ENCODE assay signal across 11 mouse cellular contexts in the genomic region with DNA sequence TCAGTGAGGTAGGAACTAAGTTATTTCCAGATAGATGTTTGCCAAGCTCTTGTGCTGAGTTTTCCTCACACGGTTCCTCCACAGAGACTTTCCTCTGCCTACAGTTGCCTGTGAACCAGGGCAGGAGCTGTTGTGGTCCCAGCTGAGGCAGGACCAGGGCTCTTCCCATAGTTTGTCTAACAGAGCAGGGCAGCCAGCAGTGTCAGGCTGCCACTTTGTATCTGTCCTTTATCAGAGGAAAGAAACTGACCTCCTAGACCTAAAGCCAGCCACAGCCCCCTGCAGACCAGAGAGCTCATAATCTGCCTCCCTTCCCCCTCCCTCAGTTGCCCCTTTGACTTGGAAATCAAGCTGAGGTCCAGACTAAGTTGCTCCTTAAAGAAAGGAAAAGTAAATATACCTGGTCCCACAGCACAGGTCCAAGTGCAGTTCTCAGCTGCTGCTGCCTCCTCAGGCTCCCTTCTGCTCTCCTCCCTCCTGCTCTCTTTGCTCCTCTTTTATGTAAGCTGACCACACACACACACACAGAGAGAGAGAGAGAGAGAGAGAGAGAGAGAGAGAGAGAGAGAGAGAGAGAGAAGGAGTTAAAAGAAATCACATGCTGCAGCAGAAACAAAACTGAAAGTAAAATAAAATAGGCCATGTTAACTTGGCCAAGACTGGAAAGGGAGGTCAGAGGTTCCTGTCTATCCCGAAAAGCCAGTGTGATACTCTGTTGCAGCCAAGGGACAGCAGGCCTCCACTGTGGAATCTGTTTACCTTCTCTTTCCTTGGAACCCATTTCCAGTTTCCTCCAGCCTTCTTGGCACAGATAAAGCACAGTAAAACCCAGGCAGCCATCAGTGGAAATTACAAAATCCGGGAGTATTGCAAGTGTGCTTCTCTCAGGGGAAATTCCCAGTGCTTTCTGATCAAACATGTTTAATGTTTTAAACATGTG. TPM values are rescaled to one million over a fixed set of nuclear protein-coding genes. Genes with fewer than 3 reads are reported as not detected.
DNase-seq lines count a peak whose midpoint lies in the region; ATAC-seq and TF ChIP-seq lines count a peak whose summit lies in the region.
"Not testable (repeated sequence)": the region's sequence is repeated elsewhere in the genome, so short reads cannot be mapped to it uniquely, and the experiment has no call there.
"Had no signal": no experiment of that assay in that cellular context is flagged by ENCODE, and none has a peak within 500 bp of the region (broad histone marks: within the 10 kb centered on the region; RNA-seq: fewer than 3 reads in every experiment).

Gene Gm43302 (minus strand): TSS at position 470 of the 940 bp plus-strand sequence.
Gene Gbp6 (minus strand): TSS at position 473 of the 940 bp plus-strand sequence.

- H3K9ac ChIP-seq in heart, embryonic 12.5 days; intestine, embryonic 14.5 days (ENCODE audit: low read length); stomach, embryonic 15.5 days: not testable (repeated sequence)

- H3K4me2 ChIP-seq in heart, embryonic 12.5 days, result peak within 1 kb of the TSS; percentile 16; the same call in 1 of the 2 replicates
- H3K4me2 ChIP-seq in intestine, embryonic 14.5 days (ENCODE audit: low read length), result peak within 1 kb of the TSS; percentile 26; the same call in 1 of the 2 replicates
- H3K4me2 ChIP-seq in stomach, embryonic 15.5 days, result peak within 1 kb of the TSS; percentile 34

- 0 out of 2 replicates have a peak, but pooled peaks have one; percentile 36 for ATAC-seq in heart, embryonic 12.5 days (ENCODE audit: insufficient number of reproducible peaks, low FRiP score)
- 0 out of 2 replicates have a peak, but pooled peaks have one; percentile 43 for ATAC-seq in intestine, embryonic 14.5 days (replicated peaks; ENCODE audit: low FRiP score, low TSS enrichment, low read depth)
- peak; percentile 54; the same call in 1 of the 2 replicates for ATAC-seq in stomach, embryonic 15.5 days (ENCODE audit: insufficient read depth, low FRiP score, low read depth)

- 35% methylated on average over 3 of the region's 3 CpGs for WGBS in heart, embryonic 12.5 days
- 32% methylated on average over 3 of the region's 3 CpGs for WGBS in intestine, embryonic 14.5 days
- 26% methylated on average over 3 of the region's 3 CpGs for WGBS in stomach, embryonic 15.5 days

- DNase-seq in CD4-positive, CD25-positive, alpha-beta regulatory T cell, adult 2 months (ENCODE audit: low read depth, low spot score), result peak; percentile 56
- peak; percentile 26 for DNase-seq in brain, embryonic 14.5 days (ENCODE audit: low read depth)
- peak; percentile 53 for DNase-seq in intestine, embryonic 14.5 days (ENCODE audit: low spot score)
- DNase-seq in left cerebral cortex, postnatal 4 days, result peak; percentile 6
- DNase-seq in lung, postnatal 25 days (ENCODE audit: low spot score), result peak; percentile 79

- intact Hi-C loops in left cerebral cortex, postnatal 4 days (cut with DNase I), result not testable (repeated sequence)

- H3K27me3 ChIP-seq in heart, embryonic 12.5 days (replicated peaks); intestine, embryonic 14.5 days (replicated peaks; ENCODE audit: control insufficient read depth, insufficient read depth, low read length); stomach, embryonic 15.5 days (replicated peaks): not testable (repeated sequence)

- H3K4me1 ChIP-seq in embryonic fibroblast, embryonic 13.5 days (ENCODE audit: control insufficient read depth, insufficient read depth, low read length); intestine, embryonic 14.5 days (replicated peaks; ENCODE audit: control insufficient read depth, insufficient read depth, low read length); stomach, embryonic 15.5 days: not testable (repeated sequence)
- peaks cover 15% of the 10 kb centered on the region for H3K4me1 ChIP-seq in heart, embryonic 12.5 days (replicated peaks)

- H3K4me3 ChIP-seq in embryonic fibroblast, embryonic 13.5 days (ENCODE audit: insufficient read depth, low read length); heart, embryonic 12.5 days; intestine, embryonic 14.5 days (ENCODE audit: low read depth, low read length); stomach, embryonic 15.5 days (replicated peaks): not testable (repeated sequence)

- not testable (repeated sequence) for H3K36me3 ChIP-seq in heart, embryonic 12.5 days; intestine, embryonic 14.5 days (ENCODE audit: control insufficient read depth, insufficient read depth, low read length); stomach, embryonic 15.5 days

- not testable (repeated sequence) for TF ChIP-seq CTCF in brain, embryonic 14.5 days (IDR thresholded peaks at IDR 0.05; ENCODE audit: borderline replicate concordance, extremely low read depth, insufficient read depth, insufficient read length); embryonic fibroblast, embryonic 13.5 days (IDR thresholded peaks at IDR 0.05; ENCODE audit: borderline replicate concordance, insufficient read depth, low read length)

- not testable (repeated sequence) for H3K9me3 ChIP-seq in heart, embryonic 12.5 days (replicated peaks); intestine, embryonic 14.5 days (ENCODE audit: control insufficient read depth, low read length); stomach, embryonic 15.5 days

- TF ChIP-seq POLR2A in brain, embryonic 14.5 days (IDR thresholded peaks at IDR 0.05; ENCODE audit: borderline replicate concordance, extremely low read depth, insufficient read depth, insufficient read length, poor library complexity, severe bottlenecking); embryonic fibroblast, embryonic 13.5 days (IDR thresholded peaks at IDR 0.05; ENCODE audit: low read depth, low read length): not testable (repeated sequence)

- peak within 1 kb of the TSS; percentile 59; the same call in 1 of the 2 replicates for H3K27ac ChIP-seq in embryonic fibroblast, embryonic 13.5 days (ENCODE audit: insufficient read depth, low read length)
- H3K27ac ChIP-seq in heart, embryonic 12.5 days (ENCODE audit: poor library complexity, severe bottlenecking), result peak within 1 kb of the TSS; percentile 64
- H3K27ac ChIP-seq in intestine, embryonic 14.5 days (ENCODE audit: low read depth), result not testable (repeated sequence)
- H3K27ac ChIP-seq in stomach, embryonic 15.5 days, result peak within 1 kb of the TSS; percentile 57; the same call in 1 of the 2 replicates

RNA-seq across cellular contexts. Expression of gene Gm43302, which starts in this region (rescaled TPM):
- 0.59 and 1.3 TPM in 2 replicates for polyA plus RNA-seq in brain, embryonic 14.5 days (2012; rRNA removed)
- polyA plus RNA-seq in embryonic fibroblast, embryonic 13.5 days (2011; ENCODE audit: insufficient read length, low read depth, missing spikeins), result not detected in 2 replicates
- polyA plus RNA-seq in heart, embryonic 12.5 days (2016; fragmentation: Nextera tagmentation; extraction: Ambion mirVana), result not detected in 2 replicates
- not detected in 2 replicates for polyA plus RNA-seq in intestine, embryonic 14.5 days (2014; fragmentation: Nextera tagmentation; extraction: Ambion mirVana)
- under 1 TPM in 1 of 2 experiments, not detected in 1; 0.14 TPM for total RNA-seq in left cerebral cortex, postnatal 4 days (2021)
- not detected in 2 replicates for polyA plus RNA-seq in stomach, embryonic 15.5 days (2015; fragmentation: Nextera tagmentation; extraction: Ambion mirVana)
- total RNA-seq: layer of hippocampus, postnatal 36 days; megakaryocyte-erythroid progenitor cell, adult 5-6 weeks had no signal
- polyA plus RNA-seq: C2C12 had no signal

RNA-seq across cellular contexts. Expression of gene Gbp6, which starts in this region (rescaled TPM):
- polyA plus RNA-seq in brain, embryonic 14.5 days (2012; rRNA removed), result 1.3 and 2.1 TPM in 2 replicates
- polyA plus RNA-seq in embryonic fibroblast, embryonic 13.5 days (2011; ENCODE audit: insufficient read length, low read depth, missing spikeins), result 0.97 and 3.8 TPM in 2 replicates
- polyA plus RNA-seq in heart, embryonic 12.5 days (2016; fragmentation: Nextera tagmentation; extraction: Ambion mirVana), result 2.0 and 2.8 TPM in 2 replicates
- polyA plus RNA-seq in intestine, embryonic 14.5 days (2014; fragmentation: Nextera tagmentation; extraction: Ambion mirVana), result 0.96 and 1.5 TPM in 2 replicates
- total RNA-seq in left cerebral cortex, postnatal 4 days (2021), result 1 to 10 TPM; 1.0 to 1.5 TPM
- 1.9 and 2.4 TPM in 2 replicates for polyA plus RNA-seq in stomach, embryonic 15.5 days (2015; fragmentation: Nextera tagmentation; extraction: Ambion mirVana)

Comparison
In these comparisons a context has a peak if more than half of its experiments do, and no peak if none do; other contexts are left out.
1. DNase-seq: peak in every context shown above with its lines; median percentile 79 in lung, postnatal 25 days; 56 in CD4-positive, CD25-positive, alpha-beta regulatory T cell, adult 2 months; 53 in intestine, embryonic 14.5 days; 26 in brain, embryonic 14.5 days; 6 in left cerebral cortex, postnatal 4 days.